Mouse (Mus musculus) urinary bladder, postnatal 25 days (tissue): Measurements from ENCODE around the gene Oas1f.
"Not testable (repeated sequence)": the region's sequence is repeated elsewhere in the genome, so short reads cannot be mapped to it uniquely, and the experiment has no call there.

Experiments used
- DNase-seq: peaks from one replicate; pipeline ENCODE4 v3.0.0; 2022; ENCODE audit warnings: low spot score

Oas1f gene

GRCm38 (mm10) chr5:120847067-120847466, at the start of gene Oas1f:
Gene Oas1f, plus strand, starts transcription at chr5:120847367.
- no peak for DNase-seq

- DNase-seq: not testable (repeated sequence)
Observed at GRCm38 (mm10) chr5:120798147-120798546, 49.0 kb upstream of the Oas1f start.

GRCm38 (mm10) chr5:120798943-120799342, 48.2 kb upstream of the Oas1f start:
- not testable (repeated sequence) for DNase-seq

- DNase-seq: no peak
Observed at GRCm38 (mm10) chr5:120803596-120803995, 43.6 kb upstream of the Oas1f start.

- DNase-seq: peak; percentile 41
Observed at GRCm38 (mm10) chr5:120806458-120806857, 40.7 kb upstream of the Oas1f start.

- DNase-seq: no peak
Observed at GRCm38 (mm10) chr5:120809171-120809570, 38.0 kb upstream of the Oas1f start.

- peak; percentile 72 for DNase-seq
Observed at GRCm38 (mm10) chr5:120811951-120812819, 35.0 kb upstream of the Oas1f start, which contains the start of gene Oas1c. Gene Oas1c, minus strand, starts transcription at chr5:120812514.

- DNase-seq: no peak
Observed at GRCm38 (mm10) chr5:120813023-120813422, 34.1 kb upstream of the Oas1f start.

GRCm38 (mm10) chr5:120815949-120816348, 31.2 kb upstream of the Oas1f start:
- DNase-seq: no peak

GRCm38 (mm10) chr5:120818999-120819398, 28.2 kb upstream of the Oas1f start:
- DNase-seq: no peak

- DNase-seq: no peak
Observed at GRCm38 (mm10) chr5:120831031-120831430, 16.1 kb upstream of the Oas1f start.

GRCm38 (mm10) chr5:120833335-120834280, 13.6 kb upstream of the Oas1f start:
- DNase-seq: no peak

GRCm38 (mm10) chr5:120836731-120837585, 10.2 kb upstream of the Oas1f start:
- DNase-seq: peak; percentile 51

- peak; percentile 58 for DNase-seq
Observed at GRCm38 (mm10) chr5:120844713-120845112, 2.5 kb upstream of the Oas1f start.

- peak; percentile 44 for DNase-seq
Observed at GRCm38 (mm10) chr5:120849601-120850136, 2.5 kb downstream of the Oas1f start.

GRCm38 (mm10) chr5:120859241-120859640, 12.1 kb downstream of the Oas1f start:
- no peak for DNase-seq

- no peak for DNase-seq
Observed at GRCm38 (mm10) chr5:120861121-120861520, 14.0 kb downstream of the Oas1f start, which contains the start of gene Oas1h. Gene Oas1h, plus strand, starts transcription at chr5:120861421.

- DNase-seq: peak; percentile 11
Observed at GRCm38 (mm10) chr5:120865336-120865860, 18.2 kb downstream of the Oas1f start.

GRCm38 (mm10) chr5:120869436-120870015, 22.4 kb downstream of the Oas1f start:
- no peak for DNase-seq

GRCm38 (mm10) chr5:120870081-120870480, 22.9 kb downstream of the Oas1f start:
- DNase-seq: no peak

GRCm38 (mm10) chr5:120870782-120871181, 23.6 kb downstream of the Oas1f start:
- no peak for DNase-seq
